8 mouse cellular contexts compared by ENCODE assay signal in the genomic region with DNA sequence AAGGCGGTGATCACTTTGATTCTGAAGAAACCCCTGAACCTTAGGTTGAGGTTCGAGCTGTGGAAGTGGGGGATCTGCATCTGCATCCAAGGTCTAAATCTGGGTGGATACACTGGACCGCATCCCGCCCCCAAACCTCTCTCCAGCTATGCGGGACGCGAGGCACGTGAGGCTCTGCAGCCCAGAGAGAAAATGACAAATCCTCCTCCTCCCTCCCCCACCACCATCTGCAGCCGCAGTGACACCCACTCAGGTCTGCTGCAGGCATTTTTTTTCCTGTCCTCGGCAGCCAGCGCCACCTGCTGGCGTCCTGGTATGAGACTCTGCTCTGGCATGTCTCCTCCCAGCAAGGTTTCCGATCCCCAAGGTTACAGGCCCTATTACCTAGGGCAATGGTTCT. TPM values are rescaled to one million over a fixed set of nuclear protein-coding genes. Genes with fewer than 3 reads are reported as not detected.
A peak's percentile ranks its signal among the peaks of the same experiment; 100 is the strongest.
DNase-seq lines count a peak whose midpoint lies in the region; ATAC-seq and TF ChIP-seq lines count a peak whose summit lies in the region.

No protein-coding gene starts in this region.

- H3K9me3 ChIP-seq in heart, embryonic 15.5 days (replicated peaks) = no peaks in the 10 kb centered on the region
- no peaks in the 10 kb centered on the region for H3K9me3 ChIP-seq in liver, embryonic 11.5 days (ENCODE audit: control insufficient read depth, low read length)
- H3K9me3 ChIP-seq in stomach, postnatal 0 days (ENCODE audit: control insufficient read depth, low read length) = no peaks in the 10 kb centered on the region

- H3K27ac ChIP-seq in heart, embryonic 15.5 days = no peak overlapping the region
- no peak overlapping the region for H3K27ac ChIP-seq in liver, embryonic 11.5 days (ENCODE audit: low read depth, low read length)
- no peak overlapping the region for H3K27ac ChIP-seq in stomach, postnatal 0 days (replicated peaks)

- peaks cover 22% of the 10 kb centered on the region for H3K4me1 ChIP-seq in heart, embryonic 15.5 days (replicated peaks)
- peaks cover 10% of the 10 kb centered on the region for H3K4me1 ChIP-seq in liver, embryonic 11.5 days (replicated peaks; ENCODE audit: control insufficient read depth, insufficient read depth, low read length)
- H3K4me1 ChIP-seq in stomach, postnatal 0 days (replicated peaks; ENCODE audit: control insufficient read depth, insufficient read depth) = peaks cover 8% of the 10 kb centered on the region; the same call in 1 of the 2 replicates

- peak overlapping the region; percentile 92 for H3K4me2 ChIP-seq in heart, embryonic 15.5 days
- no peak overlapping the region for H3K4me2 ChIP-seq in liver, embryonic 11.5 days
- H3K4me2 ChIP-seq in stomach, postnatal 0 days (replicated peaks; ENCODE audit: low read depth) = no peak overlapping the region

- H3K27me3 ChIP-seq in heart, embryonic 15.5 days = peaks cover 86% of the 10 kb centered on the region
- H3K27me3 ChIP-seq in liver, embryonic 11.5 days (replicated peaks; ENCODE audit: control insufficient read depth, insufficient read depth, low read length) = peaks cover 80% of the 10 kb centered on the region
- H3K27me3 ChIP-seq in stomach, postnatal 0 days (ENCODE audit: control insufficient read depth, insufficient read depth, low read length) = peaks cover 36% of the 10 kb centered on the region; the same call in 1 of the 2 replicates

- peak overlapping the region; percentile 53 for H3K4me3 ChIP-seq in heart, embryonic 15.5 days
- no peak overlapping the region; the same call in 1 of the 2 replicates for H3K4me3 ChIP-seq in liver, embryonic 11.5 days (ENCODE audit: low read depth, low read length)
- H3K4me3 ChIP-seq in stomach, postnatal 0 days (ENCODE audit: low read depth, low read length) = no peak overlapping the region

- no peak for TF ChIP-seq EP300 in stomach, postnatal 0 days (optimal IDR thresholded peaks at IDR 0.05)

- H3K36me3 ChIP-seq in heart, embryonic 15.5 days = no peaks in the 10 kb centered on the region
- H3K36me3 ChIP-seq in liver, embryonic 11.5 days (ENCODE audit: control insufficient read depth, insufficient read depth, low read length) = no peaks in the 10 kb centered on the region
- no peaks in the 10 kb centered on the region for H3K36me3 ChIP-seq in stomach, postnatal 0 days (ENCODE audit: control insufficient read depth, insufficient read depth, low read length)

- DNase-seq in B cell, adult 2 months = peak; percentile 69 to 70
- peak; percentile 37 for DNase-seq in adrenal gland, adult 8-10 months
- peak; percentile 77 for DNase-seq in embryo, embryonic 11.5 days (ENCODE audit: low read depth, low spot score)
- peak; percentile 73 for DNase-seq in kidney, postnatal 10 days
- peak; percentile 60 for DNase-seq in liver, embryonic 11.5 days (ENCODE audit: low spot score)
- DNase-seq in natural killer cell, adult 2 months (ENCODE audit: low spot score in 2 of 2) = peak; percentile 26 to 59
- peak; percentile 69 for DNase-seq in stomach, postnatal 0 days (ENCODE audit: low spot score)

- peak; percentile 79 for TF ChIP-seq CTCF in stomach, postnatal 0 days (IDR thresholded peaks at IDR 0.05; ENCODE audit: low read depth)

- no peak overlapping the region for H3K9ac ChIP-seq in heart, embryonic 15.5 days
- H3K9ac ChIP-seq in liver, embryonic 11.5 days (ENCODE audit: low read depth, low read length) = no peak overlapping the region
- no peak overlapping the region for H3K9ac ChIP-seq in stomach, postnatal 0 days (ENCODE audit: low read length)

- no peak for ATAC-seq in heart, embryonic 15.5 days (replicated peaks; ENCODE audit: insufficient number of reproducible peaks, insufficient read depth, low FRiP score, low read depth)
- peak; percentile 32; the same call in 1 of the 2 replicates for ATAC-seq in liver, embryonic 11.5 days (replicated peaks; ENCODE audit: low FRiP score)
- ATAC-seq in stomach, postnatal 0 days (ENCODE audit: low FRiP score, low TSS enrichment) = peak; percentile 24; the same call in 1 of the 2 replicates

- WGBS in heart, embryonic 15.5 days = under 1% methylated on average over 13 of the region's 13 CpGs
- WGBS in liver, embryonic 11.5 days = 2% methylated on average over 13 of the region's 13 CpGs
- whole genome bisulfite sequencing in stomach, postnatal 0 days = 3% methylated on average over 13 of the region's 13 CpGs

RNA-seq across cellular contexts. Expression of gene Ythdf1, which starts 26.0 kb away (rescaled TPM):
- 10 to 100 TPM; 46.5 to 59.6 (median 53.0) TPM for total RNA-seq in adrenal gland, adult 8-10 months (2022)
- 32.9 and 42.2 TPM in 2 replicates for polyA plus RNA-seq in heart, embryonic 15.5 days (2015; fragmentation: Nextera tagmentation; extraction: Ambion mirVana)
- 59.2 and 64.8 TPM in 2 replicates for polyA plus RNA-seq in liver, embryonic 11.5 days (2014; fragmentation: Nextera tagmentation; extraction: Ambion mirVana)
- 26.2 and 27.6 TPM in 2 replicates for polyA plus RNA-seq in stomach, postnatal 0 days (2015; fragmentation: Nextera tagmentation; extraction: Ambion mirVana)

RNA-seq across cellular contexts. Expression of gene Birc7, which starts 34.1 kb away (rescaled TPM):
- total RNA-seq in adrenal gland, adult 8-10 months (2022) = not detected
- 0.11 TPM in 1 of 2 replicates, not detected in the other for polyA plus RNA-seq in heart, embryonic 15.5 days (2015; fragmentation: Nextera tagmentation; extraction: Ambion mirVana)
- not detected in 2 replicates for polyA plus RNA-seq in liver, embryonic 11.5 days (2014; fragmentation: Nextera tagmentation; extraction: Ambion mirVana)
- polyA plus RNA-seq in stomach, postnatal 0 days (2015; fragmentation: Nextera tagmentation; extraction: Ambion mirVana) = 0.06 and 0.11 TPM in 2 replicates

RNA-seq across cellular contexts. Expression of gene Nkain4, which starts 59.8 kb away (rescaled TPM):
- 1 to 10 TPM; 6.3 to 8.5 (median 6.8) TPM for total RNA-seq in adrenal gland, adult 8-10 months (2022)
- 38.2 and 49.5 TPM in 2 replicates for polyA plus RNA-seq in heart, embryonic 15.5 days (2015; fragmentation: Nextera tagmentation; extraction: Ambion mirVana)
- 5.3 and 6.8 TPM in 2 replicates for polyA plus RNA-seq in liver, embryonic 11.5 days (2014; fragmentation: Nextera tagmentation; extraction: Ambion mirVana)
- polyA plus RNA-seq in stomach, postnatal 0 days (2015; fragmentation: Nextera tagmentation; extraction: Ambion mirVana) = 42.7 and 44.0 TPM in 2 replicates
